Mouse (Mus musculus) heart, adult 2 months (tissue): ENCODE results near the gene Olfr810. TPM values are rescaled to one million over a fixed set of nuclear protein-coding genes. Genes with fewer than 3 reads are reported as not detected.

ENCODE experiments used
- DNase-seq, 2 experiments: peaks; one replicate each; pipeline ENCODE4 v3.0.0; 2021
- H3K27ac ChIP-seq: fragments of 200-600 bp; 2 replicates; pipeline ENCODE4 v1.8.1; 2022
- H3K27me3 ChIP-seq: fragments of 200-500 bp; 2 replicates; pipeline ENCODE4 v1.6.1; 2012; ENCODE audit warnings: mild to moderate bottlenecking, low read length, inconsistent platforms, mixed read lengths; ENCODE audit not compliant: control insufficient read depth, insufficient read depth
- H3K36me3 ChIP-seq: fragments of 200-500 bp; 2 replicates; pipeline ENCODE4 v1.6.1; 2012; ENCODE audit warnings: low read length, inconsistent platforms; ENCODE audit not compliant: control insufficient read depth, insufficient read depth
- H3K4me1 ChIP-seq: fragments of 200-500 bp; 2 replicates; pipeline ENCODE4 v1.6.1; 2011; ENCODE audit warnings: low read length; ENCODE audit not compliant: control insufficient read depth, insufficient read depth
- H3K4me3 ChIP-seq: fragments of 200-600 bp; 2 replicates; pipeline ENCODE4 v1.8.1; 2022
- H3K79me2 ChIP-seq: fragments of 200-500 bp; replicated peaks from 2 replicates; pipeline ENCODE4 v1.6.1; 2012; ENCODE audit warnings: mild to moderate bottlenecking, inconsistent platforms, low read length, moderate library complexity, mixed read lengths; ENCODE audit not compliant: control insufficient read depth, insufficient read depth
- H3K9ac ChIP-seq: fragments of 200-500 bp; 2 replicates; pipeline ENCODE4 v1.6.1; 2012; ENCODE audit warnings: low read depth, mild to moderate bottlenecking, control low read depth, inconsistent platforms, low read length, mixed read lengths
- CTCF ChIP-seq: fragments of 200-600 bp; IDR thresholded peaks from 2 replicates; pipeline ENCODE4 v1.8.1; 2022; ENCODE audit warnings: antibody characterized with exemption, mild to moderate bottlenecking, moderate library complexity
- EP300 ChIP-seq: fragments of 200-500 bp; IDR thresholded peaks from 2 replicates; pipeline ENCODE4 v1.6.1; 2011; ENCODE audit warnings: low read depth, low read length, control low read depth; ENCODE audit not compliant: insufficient read depth
- POLR2A ChIP-seq: fragments of 200-500 bp; IDR thresholded peaks from 2 replicates; pipeline ENCODE4 v1.6.1; 2011; ENCODE audit warnings: mild to moderate bottlenecking, low read depth, low read length, control low read depth; ENCODE audit not compliant: insufficient read depth
- WGBS: fragments of 180-500 bp; shearing (Covaris S2); methylation state at CpG from one replicate; pipeline ENCODE4 v1.1.7; 2018; 5-methylcytosine and 5-hydroxymethylcytosine counted together
- intact Hi-C: fragments of 180-260 bp; cut with DNase I; formaldehyde crosslinking; loops from one replicate; pipeline ENCODE4 v1.15.1; 2025
- long read RNA-seq: library from polyadenylated mRNA; stranded (forward); transcript quantifications from one replicate; pipeline ENCODE4 v2.0.0, GENCODE M21; 2021
- polyA plus RNA-seq: library from polyadenylated mRNA; depleted of rRNA; stranded (reverse); fragments of >200 nt; gene quantifications from 2 replicates; pipeline ENCODE4 v1.2.3, GENCODE M21; 2012; rRNA removed
- total RNA-seq, 2 experiments: library from RNA; stranded (reverse); gene quantifications; 2 replicates each; pipeline ENCODE4 v1.2.3; 2021

Gene Olfr810
- total RNA-seq = not detected
- polyA plus RNA-seq = not detected in 2 replicates
- long read RNA-seq = 0 reads

DNA sequence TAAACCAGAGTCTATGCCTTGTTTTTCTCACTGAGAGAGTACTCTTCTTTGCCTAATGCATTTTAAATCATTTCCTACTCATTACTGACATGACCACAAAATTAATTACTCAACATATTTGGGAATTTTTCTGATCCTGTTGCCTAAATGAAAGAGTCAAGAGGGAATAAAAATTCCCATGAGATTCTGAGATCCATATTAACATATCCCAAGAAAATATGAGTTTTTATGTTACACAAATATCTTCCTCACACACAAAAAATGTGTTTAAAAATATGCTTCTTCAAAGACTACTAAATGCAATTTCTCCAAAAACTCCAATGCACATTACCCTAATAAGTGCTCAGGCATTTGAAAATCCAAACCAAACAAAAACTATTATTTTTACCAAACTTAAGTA is at the start of gene Olfr810:
Gene Olfr810 (minus strand): TSS at position 101 of the 400 bp plus-strand sequence.
- no peak within 1 kb of the TSS for H3K4me3 ChIP-seq
- intact Hi-C loops = no loop called here
- H3K4me1 ChIP-seq = no peaks in the 10 kb centered on the region
- H3K9ac ChIP-seq = no peak within 1 kb of the TSS
- H3K27ac ChIP-seq = no peak within 1 kb of the TSS
- DNase-seq = no peak
- no peak for TF ChIP-seq POLR2A
- H3K36me3 ChIP-seq = no peaks in the 10 kb centered on the region
- no peaks in the 10 kb centered on the region for H3K79me2 ChIP-seq
- no peaks in the 10 kb centered on the region for H3K27me3 ChIP-seq

DNA sequence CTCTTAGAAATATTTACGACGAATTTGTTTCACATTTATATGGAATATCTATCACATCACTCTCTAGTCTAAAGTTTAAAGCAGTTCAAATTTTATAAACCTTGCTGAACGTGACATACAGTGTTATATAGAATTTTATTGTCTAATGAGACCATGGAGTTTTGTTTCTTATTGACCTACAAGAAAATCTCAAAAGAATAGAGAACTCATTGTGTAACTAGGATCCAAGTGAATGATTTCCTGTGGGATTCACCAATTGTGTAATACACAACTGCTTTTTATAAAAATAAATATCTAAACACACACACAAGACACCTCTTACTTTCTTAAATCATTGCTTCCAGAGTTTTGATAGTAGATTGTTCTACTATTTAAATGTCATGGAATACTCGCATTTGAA is 9.6 kb upstream of the Olfr810 start, which contains the start of gene Olfr811:
Gene Olfr811 (minus strand): TSS at position 101 of the 400 bp plus-strand sequence.
- no peak within 1 kb of the TSS for H3K9ac ChIP-seq
- H3K4me1 ChIP-seq = no peaks in the 10 kb centered on the region
- no peaks in the 10 kb centered on the region for H3K79me2 ChIP-seq
- H3K27me3 ChIP-seq = no peaks in the 10 kb centered on the region
- DNase-seq = no peak
- no peak for TF ChIP-seq CTCF
- TF ChIP-seq EP300 = no peak
- no peak for TF ChIP-seq POLR2A
- H3K4me3 ChIP-seq = no peak within 1 kb of the TSS
- 71% methylated on average over 4 of the region's 4 CpGs for WGBS
- intact Hi-C loops = no loop called here
- H3K36me3 ChIP-seq = no peaks in the 10 kb centered on the region
- H3K27ac ChIP-seq = no peak within 1 kb of the TSS

DNA sequence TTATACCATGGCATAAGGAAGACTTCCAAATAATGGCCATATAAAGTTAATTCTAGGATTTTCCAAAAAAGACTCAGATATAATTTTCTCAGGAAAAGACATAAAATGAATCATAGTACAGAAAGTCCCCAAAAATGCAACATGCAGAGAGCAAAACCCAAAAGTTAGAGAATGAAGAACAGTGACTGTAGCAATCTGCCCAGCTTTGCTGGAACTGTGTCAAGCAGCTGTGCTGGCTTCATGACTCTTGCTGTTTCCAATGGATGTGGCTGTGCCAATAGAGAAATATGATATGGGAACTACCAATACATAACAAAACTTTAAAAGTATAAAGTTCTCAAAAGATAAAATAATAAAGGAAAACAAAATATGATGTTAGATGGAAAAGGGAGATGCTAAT is 16.6 kb downstream of the Olfr810 start:
- no peak overlapping the region for H3K4me3 ChIP-seq
- TF ChIP-seq EP300 = no peak
- no peak for TF ChIP-seq CTCF
- TF ChIP-seq POLR2A = no peak
- H3K4me1 ChIP-seq = no peaks in the 10 kb centered on the region
- H3K36me3 ChIP-seq = no peaks in the 10 kb centered on the region
- H3K79me2 ChIP-seq = no peaks in the 10 kb centered on the region
- no peaks in the 10 kb centered on the region for H3K27me3 ChIP-seq
- H3K27ac ChIP-seq = no peak overlapping the region
- intact Hi-C loops = no loop called here
- DNase-seq = no peak
- H3K9ac ChIP-seq = no peak overlapping the region

- Histone ChIP-seq H3K27ac (no peak within 1 kb of the TSS), H3K27me3 (no peaks in the 10 kb centered on the region), H3K79me2 (no peaks in the 10 kb centered on the region), H3K4me1 (no peaks in the 10 kb centered on the region), H3K4me3 (no peak within 1 kb of the TSS), H3K9ac (no peak within 1 kb of the TSS), H3K36me3 (no peaks in the 10 kb centered on the region)
- TF ChIP-seq POLR2A = no peak
- no peak for TF ChIP-seq EP300
- TF ChIP-seq CTCF = no peak
- intact Hi-C loops = no loop called here
- no peak for DNase-seq
These were observed 20.4 kb downstream of the Olfr810 start, which contains the start of gene Olfr809 for GRCm38 (mm10) chr10:129774338-129774737. Gene Olfr809, plus strand, starts transcription at chr10:129774638.

DNA sequence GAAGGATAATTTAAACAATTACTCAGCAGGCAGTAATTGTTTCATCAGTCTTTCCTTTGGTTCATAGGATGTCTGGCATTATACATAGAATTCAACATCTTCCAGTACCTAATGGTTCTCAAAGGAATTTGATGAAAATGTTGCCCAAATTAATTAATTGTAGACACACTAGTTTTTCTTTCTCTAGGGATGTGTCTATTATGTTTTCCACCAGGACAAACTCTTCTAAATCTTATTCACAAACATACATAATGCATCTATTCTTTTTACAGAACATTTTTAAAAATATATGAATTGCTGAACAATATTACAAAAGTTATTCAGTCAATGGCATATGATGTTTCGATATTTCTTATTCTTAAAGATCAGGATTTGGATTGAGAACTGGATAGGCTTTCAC is 29.5 kb downstream of the Olfr810 start, which contains the start of gene Olfr808:
Gene Olfr808 (plus strand): TSS at position 301 of the 400 bp plus-strand sequence.
- no peaks in the 10 kb centered on the region for H3K36me3 ChIP-seq
- no peak within 1 kb of the TSS for H3K4me3 ChIP-seq
- WGBS = 70% methylated on average over 1 of the region's 1 CpGs
- H3K27ac ChIP-seq = no peak within 1 kb of the TSS
- no peaks in the 10 kb centered on the region for H3K4me1 ChIP-seq
- intact Hi-C loops = no loop called here
- no peaks in the 10 kb centered on the region for H3K79me2 ChIP-seq
- no peak for DNase-seq
- H3K9ac ChIP-seq = no peak within 1 kb of the TSS
- no peaks in the 10 kb centered on the region for H3K27me3 ChIP-seq
- TF ChIP-seq CTCF (no peak), POLR2A (no peak), EP300 (no peak)

- intact Hi-C loops = no loop called here
- 68% methylated on average over 1 of the region's 1 CpGs for WGBS
These were observed 37.0 kb downstream of the Olfr810 start, which contains the start of gene Olfr807 for GRCm38 (mm10) chr10:129757693-129758092. Gene Olfr807, minus strand, starts transcription at chr10:129757793.

More at GRCm38 (mm10) chr10:129757693-129758092, 37.0 kb downstream of the Olfr810 start, which contains the start of gene Olfr807:
- Histone ChIP-seq H3K9ac (no peak within 1 kb of the TSS), H3K4me3 (no peak within 1 kb of the TSS), H3K36me3 (no peaks in the 10 kb centered on the region), H3K79me2 (no peaks in the 10 kb centered on the region), H3K27ac (no peak within 1 kb of the TSS), H3K4me1 (no peaks in the 10 kb centered on the region), H3K27me3 (no peaks in the 10 kb centered on the region)
- DNase-seq = no peak
- TF ChIP-seq EP300 (no peak), POLR2A (no peak), CTCF (no peak)
